Mouse (Mus musculus): ENCODE measurements around the gene Arhgap8.

The Arhgap8 gene

DNA sequence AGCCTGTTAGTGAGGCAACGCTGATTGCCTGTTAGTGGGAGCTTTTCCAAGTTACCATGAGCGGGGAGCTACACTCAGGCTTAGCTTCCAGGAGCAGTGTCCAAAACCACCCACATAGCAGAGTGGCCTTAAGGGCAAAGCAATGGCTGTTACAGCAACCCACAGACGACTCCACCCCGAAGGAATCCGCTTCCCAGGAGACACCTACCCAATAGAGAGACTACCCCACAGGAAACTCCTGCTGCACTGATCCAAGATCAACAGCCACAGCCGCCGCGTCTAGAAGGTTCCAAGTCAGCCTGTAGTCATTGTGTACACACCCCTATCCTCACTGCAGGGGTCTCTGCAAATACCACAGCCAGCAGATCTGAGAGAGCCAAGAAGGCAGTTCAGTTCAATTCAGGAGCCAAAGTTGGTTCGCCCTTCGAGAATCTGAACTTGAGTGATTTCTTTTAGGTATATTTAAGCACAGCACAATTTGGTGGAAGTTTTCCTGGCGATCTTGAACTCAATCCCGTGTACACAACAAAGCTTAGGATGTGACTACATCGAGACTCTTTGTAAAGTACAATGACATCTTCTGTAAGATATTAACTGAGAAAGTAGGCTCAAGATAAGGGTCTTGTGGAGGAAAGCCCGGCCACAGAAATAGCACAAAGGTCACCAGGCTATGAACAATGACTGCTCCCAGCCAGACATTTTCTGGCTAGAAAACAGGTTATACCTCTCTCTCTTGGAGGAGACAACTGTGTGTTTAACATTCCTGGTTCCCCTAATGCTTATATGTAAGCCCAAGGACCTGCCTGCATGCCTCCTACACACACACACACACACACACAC lies 7.1 kb upstream of the Arhgap8 start:
- CTCF ChIA-PET: interaction anchor here in 2 of 4 experiments (1.2 to 2.1 kb wide), 4 partner anchors 11 to 16 kb away, joined by 4 to 10 read pairs (median 8); no protein-coding TSS in a partner anchor
- POLR2A ChIA-PET: interaction anchor here in 2 of 4 experiments (0.7 to 2.5 kb wide), 5 partner anchors 8 to 12 kb away, joined by 3 to 11 read pairs (median 4); no protein-coding TSS in a partner anchor

DNA sequence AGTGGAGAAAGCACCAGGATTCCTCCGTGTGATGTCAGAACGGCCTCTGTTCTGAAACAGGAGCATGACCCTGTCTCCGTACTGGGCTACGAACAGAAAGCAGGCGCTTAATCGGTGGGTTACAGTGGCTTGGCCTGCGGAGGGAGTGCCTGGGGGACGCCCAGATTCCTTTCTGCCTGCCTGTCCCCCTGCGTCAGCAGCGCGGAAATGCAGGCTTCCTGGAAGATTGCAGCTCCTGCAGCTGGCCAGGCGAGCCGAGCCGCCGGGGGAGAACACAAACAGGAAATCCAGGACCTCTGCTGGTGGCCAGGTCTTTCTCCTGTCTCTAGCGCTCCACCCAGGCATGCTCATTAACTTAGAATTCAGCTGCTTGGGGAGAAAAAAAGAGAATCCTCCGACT lies 5.1 kb upstream of the Arhgap8 start:
- POLR2A ChIA-PET: interaction anchor here in 2 of 4 experiments (0.8 to 2.5 kb wide), 13 partner anchors 8 to 52 kb away, joined by 3 to 11 read pairs (median 3); no protein-coding TSS in a partner anchor

DNA sequence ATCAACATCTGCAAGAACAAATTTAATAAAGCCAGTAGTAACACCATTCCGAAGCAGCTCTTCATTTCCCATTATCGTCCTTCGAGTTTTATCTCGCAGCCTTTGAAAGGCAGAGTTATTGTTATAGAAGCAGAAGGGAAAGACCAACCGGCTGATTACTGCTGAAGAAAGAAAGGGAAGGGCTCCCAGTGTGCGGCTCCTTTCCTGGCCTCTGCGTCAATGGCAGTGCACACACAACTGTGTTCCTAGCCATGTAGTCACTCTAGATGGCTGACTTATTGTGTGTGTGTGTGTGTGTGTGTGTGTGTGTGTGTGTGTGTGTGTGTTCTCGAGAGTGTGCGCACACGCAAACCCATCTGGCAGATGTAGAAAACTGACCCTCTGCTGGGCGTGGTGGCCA lies 4.7 kb upstream of the Arhgap8 start:
- ChIA-PET POLR2A (interaction anchor here in 2 of 4 experiments (0.8 to 2.5 kb wide), 12 partner anchors 8 to 52 kb away, joined by 3 to 11 read pairs (median 3); no protein-coding TSS in a partner anchor), CTCF (interaction anchor here in 3 of 4 experiments (0.8 to 1.8 kb wide), 8 partner anchors 10 to 273 kb away, joined by 3 to 7 read pairs (median 4); partner anchors contain the start of gene 5031439G07Rik (in 1 of the 3))

More for the DNA sequence above, 5.1 kb upstream of the Arhgap8 start:
- CTCF ChIA-PET: interaction anchor here in 3 of 4 experiments (0.8 to 1.8 kb wide), 8 partner anchors 10 to 273 kb away, joined by 3 to 7 read pairs (median 4); partner anchors contain the start of gene 5031439G07Rik (in 1 of the 3)

DNA sequence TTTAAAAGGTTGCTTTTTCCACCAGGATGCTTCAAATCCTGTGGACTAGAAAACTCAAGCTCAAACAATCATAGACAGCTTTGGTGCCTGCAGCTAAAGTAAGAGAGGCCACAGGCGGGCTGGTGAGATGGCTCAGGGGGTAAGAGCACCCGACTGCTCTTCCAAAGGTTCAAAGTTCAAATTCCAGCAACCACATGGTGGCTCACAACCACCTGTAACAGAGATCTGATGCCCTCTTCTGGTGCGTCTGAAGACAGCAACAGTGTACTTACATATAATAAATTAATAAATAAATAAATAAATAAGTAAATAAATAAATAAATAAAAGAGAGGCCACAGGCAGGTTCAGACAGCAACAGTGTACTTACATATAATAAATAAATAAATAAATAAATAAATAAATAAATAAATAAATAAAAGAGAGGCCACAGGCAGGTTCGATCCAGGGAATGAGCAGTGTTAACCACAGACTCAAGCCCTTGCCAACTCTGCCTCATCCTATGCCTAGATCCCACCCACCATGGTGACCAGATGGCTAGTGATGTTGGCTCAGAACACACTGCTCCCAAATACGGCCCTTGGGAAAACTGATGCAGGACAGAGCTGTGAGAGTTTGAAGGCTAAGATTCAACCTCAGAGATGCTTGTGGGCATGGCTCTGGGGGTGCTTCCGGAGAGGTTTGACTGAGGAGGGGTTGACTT lies 2.1 kb upstream of the Arhgap8 start:
- POLR2A ChIA-PET: interaction anchor here in 2 of 4 experiments (0.9 to 2.2 kb wide), 4 partner anchors 7 to 42 kb away, joined by 3 to 6 read pairs (median 3); no protein-coding TSS in a partner anchor
- CTCF ChIA-PET: interaction anchor here (0.6 to 2.1 kb wide), 5 partner anchors 17 to 52 kb away, joined by 3 to 7 read pairs (median 4); no protein-coding TSS in a partner anchor

DNA sequence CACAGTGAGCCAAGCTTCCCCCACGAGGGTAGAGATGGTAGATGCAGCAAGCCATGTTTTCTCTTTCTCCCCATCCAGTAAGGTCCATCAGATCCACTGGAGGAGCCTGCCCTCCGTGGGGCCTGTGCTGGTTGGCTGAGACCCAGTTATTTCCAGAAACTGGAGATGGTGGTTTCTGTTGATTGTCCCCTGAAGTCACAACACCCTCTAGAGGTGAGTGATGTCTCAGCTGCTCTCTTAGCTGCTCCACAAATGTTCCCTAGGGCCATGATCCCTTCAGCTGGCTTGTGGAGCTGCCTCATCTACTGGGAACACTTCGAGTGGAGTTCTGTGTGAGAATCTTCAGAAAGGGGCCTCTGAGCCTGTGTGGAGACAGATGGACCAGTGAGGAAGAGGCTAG lies 1.1 kb upstream of the Arhgap8 start:
- POLR2A ChIA-PET: interaction anchor here in 3 of 4 experiments (0.9 to 2.5 kb wide), 16 partner anchors 8 to 204 kb away, joined by 3 to 13 read pairs (median 3); partner anchors contain the start of gene Nup50 (in 1 of the 3)
- CTCF ChIA-PET: interaction anchor here (0.5 to 3.7 kb wide), 20 partner anchors 9 to 282 kb away, joined by 3 to 34 read pairs (median 4); no protein-coding TSS in a partner anchor

DNA sequence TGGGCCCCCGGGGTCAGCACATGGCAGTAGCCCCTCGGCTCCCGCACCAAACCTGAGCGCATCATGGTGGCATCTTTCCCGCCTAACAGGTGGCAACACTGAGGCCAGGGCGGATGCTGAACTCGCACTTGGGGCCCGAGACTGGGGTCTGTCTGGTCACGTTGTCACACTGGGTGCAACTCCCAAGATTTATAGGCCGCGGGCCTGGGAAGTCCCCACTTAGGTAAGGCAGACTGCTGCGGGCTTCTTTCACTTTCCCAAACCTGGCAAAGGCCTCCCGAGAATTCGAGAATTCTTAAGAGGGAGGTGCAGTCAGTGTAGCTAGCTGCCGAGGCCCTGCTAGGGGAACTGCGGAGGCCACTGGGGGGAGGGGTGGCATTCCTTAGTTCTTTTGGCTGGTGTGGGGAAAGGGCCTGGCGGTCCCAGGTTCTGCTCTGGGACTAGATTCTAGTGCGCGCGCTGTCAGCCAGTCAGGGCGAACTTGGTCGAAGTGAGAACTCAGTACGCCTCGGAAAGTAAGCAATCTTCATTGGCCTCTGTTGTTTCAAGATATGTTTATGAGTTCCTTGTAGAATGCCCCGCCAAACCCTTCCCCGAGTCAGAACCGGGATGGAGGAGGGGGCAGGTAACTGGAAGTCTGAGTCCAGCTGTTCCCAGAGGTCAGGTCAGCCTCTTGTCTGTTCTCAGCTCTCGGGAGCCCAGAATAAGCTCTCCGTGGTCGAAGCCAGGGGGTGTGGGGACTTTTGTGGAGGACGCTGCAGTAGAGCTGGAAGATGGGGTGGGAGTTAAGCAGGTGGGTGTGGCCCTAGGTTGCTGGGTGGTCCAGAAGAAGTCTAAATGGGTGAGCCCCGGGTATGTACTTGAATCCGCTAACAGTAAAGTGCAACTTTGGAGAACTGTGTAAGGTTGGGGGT lies 696 bp downstream of the Arhgap8 start:
- POLR2A ChIA-PET: interaction anchor here in 2 of 4 experiments (0.7 to 2.5 kb wide), 9 partner anchors 9 to 508 kb away, joined by 3 to 10 read pairs (median 3); no protein-coding TSS in a partner anchor
- CTCF ChIA-PET: interaction anchor here in 3 of 4 experiments (0.6 to 3.7 kb wide), 9 partner anchors 8 to 49 kb away, joined by 3 to 34 read pairs (median 5); no protein-coding TSS in a partner anchor

DNA sequence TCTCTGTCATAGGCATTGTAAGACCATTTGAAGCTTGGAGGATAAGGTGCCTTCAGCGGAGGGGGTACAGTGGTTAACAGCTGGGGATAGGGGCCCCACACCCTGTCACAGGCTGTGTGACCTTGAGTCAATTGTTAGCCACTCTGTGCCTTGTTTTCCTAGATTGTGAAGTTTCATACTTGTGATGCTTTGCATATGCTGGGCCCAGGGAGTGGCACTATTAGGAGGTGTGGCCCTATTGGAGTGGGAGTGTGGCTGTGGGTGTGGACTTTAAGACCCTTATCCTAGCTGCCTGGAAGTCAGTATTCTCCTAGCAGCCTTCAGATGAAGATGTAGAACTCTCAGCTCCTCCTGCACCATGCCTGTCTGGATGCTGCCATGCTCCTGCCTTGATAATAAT lies 3.8 kb downstream of the Arhgap8 start:
- ChIA-PET POLR2A (interaction anchor here in 3 of 4 experiments (0.6 to 1.5 kb wide), 12 partner anchors 9 to 265 kb away, joined by 3 to 7 read pairs (median 3); partner anchors contain the start of gene 5031439G07Rik (in 1 of the 3)), CTCF (interaction anchor here in 1 of 4 experiments (1.0 kb wide), 1 partner anchor 22 kb away, joined by 3 read pairs; no protein-coding TSS in a partner anchor)

DNA sequence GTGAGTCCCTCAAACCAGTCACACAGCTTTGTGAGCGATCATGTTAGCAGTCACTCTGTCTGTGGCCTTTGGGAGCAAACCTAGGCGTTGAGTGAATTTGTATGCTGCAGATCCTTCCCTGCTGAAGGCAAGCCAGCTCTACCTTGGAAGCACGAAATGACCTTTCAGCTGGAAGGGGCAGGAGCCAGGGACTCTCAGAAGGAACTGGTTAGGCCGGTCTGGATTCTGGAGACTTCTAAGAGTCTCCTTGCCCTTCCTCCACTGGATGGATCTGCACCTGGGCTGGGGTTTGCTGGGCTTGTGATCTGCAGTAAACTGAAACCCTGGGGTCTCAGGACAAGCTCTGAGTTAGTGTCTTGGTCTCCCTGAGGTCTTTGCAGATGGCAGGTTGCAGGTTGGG lies 4.3 kb downstream of the Arhgap8 start:
- ChIA-PET CTCF (interaction anchor here in 1 of 4 experiments (1.0 kb wide), 1 partner anchor 23 kb away, joined by 3 read pairs; no protein-coding TSS in a partner anchor), POLR2A (interaction anchor here in 2 of 4 experiments (0.6 to 1.5 kb wide), 11 partner anchors 8 to 264 kb away, joined by 3 to 7 read pairs (median 3); partner anchors contain the start of gene 5031439G07Rik (in 1 of the 2))

DNA sequence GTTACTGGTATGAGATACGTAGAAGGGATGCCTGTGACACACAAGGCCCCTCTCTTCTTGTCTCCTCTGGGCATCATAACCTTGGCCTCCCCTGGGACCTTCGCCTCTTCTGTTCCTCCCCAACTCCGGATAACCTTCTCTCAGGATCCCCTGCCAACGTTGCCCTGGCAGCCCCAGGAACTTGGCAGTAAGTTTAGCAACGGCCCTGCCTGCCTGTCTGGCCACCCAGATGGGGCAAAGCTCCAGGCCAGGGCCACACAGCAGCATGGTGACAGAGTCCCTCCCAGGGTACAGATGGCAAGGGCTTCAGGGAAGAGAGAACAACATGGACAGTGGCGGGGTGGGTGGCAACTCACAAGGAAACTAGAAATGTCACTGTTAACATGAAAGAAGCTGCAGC lies 9.8 kb downstream of the Arhgap8 start:
- ChIA-PET POLR2A (interaction anchor here in 1 of 4 experiments (1.1 to 2.3 kb wide), 5 partner anchors 9 to 28 kb away, joined by 3 to 9 read pairs (median 3); no protein-coding TSS in a partner anchor), CTCF (interaction anchor here in 1 of 4 experiments (0.6 to 1.5 kb wide), 5 partner anchors 10 to 123 kb away, joined by 3 to 8 read pairs (median 4); partner anchors contain the start of gene Arhgap8)

DNA sequence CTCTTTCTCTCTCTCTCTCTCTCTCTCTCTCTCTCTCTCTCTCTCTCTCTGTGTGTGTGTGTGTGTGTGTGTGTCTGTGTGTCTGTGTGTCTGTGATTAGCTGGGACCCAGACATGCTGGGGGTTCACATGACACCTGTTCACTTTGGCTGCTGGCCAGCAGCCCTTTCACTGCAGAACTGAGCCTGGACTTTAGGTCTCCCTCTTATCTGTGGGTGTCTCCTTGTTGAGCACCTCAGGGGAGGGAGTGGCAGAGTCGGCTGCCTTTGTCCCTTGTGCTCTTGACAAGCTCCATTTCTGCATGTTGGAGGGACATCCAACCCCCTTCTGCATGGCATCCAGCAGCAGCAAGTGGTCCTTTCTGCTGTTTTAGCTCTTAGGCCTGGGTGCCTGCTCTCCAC lies 11.0 kb downstream of the Arhgap8 start:
- POLR2A ChIA-PET: interaction anchor here in 3 of 4 experiments (0.6 to 2.8 kb wide), 10 partner anchors 10 to 1808 kb away, joined by 3 to 13 read pairs (median 3); partner anchors contain the start of gene Arhgap8 (in 1 of the 3)
- CTCF ChIA-PET: interaction anchor here (0.6 to 1.5 kb wide), 8 partner anchors 11 to 768 kb away, joined by 3 to 8 read pairs (median 4); partner anchors contain the start of gene Prr5 (in 1 of the 4)

DNA sequence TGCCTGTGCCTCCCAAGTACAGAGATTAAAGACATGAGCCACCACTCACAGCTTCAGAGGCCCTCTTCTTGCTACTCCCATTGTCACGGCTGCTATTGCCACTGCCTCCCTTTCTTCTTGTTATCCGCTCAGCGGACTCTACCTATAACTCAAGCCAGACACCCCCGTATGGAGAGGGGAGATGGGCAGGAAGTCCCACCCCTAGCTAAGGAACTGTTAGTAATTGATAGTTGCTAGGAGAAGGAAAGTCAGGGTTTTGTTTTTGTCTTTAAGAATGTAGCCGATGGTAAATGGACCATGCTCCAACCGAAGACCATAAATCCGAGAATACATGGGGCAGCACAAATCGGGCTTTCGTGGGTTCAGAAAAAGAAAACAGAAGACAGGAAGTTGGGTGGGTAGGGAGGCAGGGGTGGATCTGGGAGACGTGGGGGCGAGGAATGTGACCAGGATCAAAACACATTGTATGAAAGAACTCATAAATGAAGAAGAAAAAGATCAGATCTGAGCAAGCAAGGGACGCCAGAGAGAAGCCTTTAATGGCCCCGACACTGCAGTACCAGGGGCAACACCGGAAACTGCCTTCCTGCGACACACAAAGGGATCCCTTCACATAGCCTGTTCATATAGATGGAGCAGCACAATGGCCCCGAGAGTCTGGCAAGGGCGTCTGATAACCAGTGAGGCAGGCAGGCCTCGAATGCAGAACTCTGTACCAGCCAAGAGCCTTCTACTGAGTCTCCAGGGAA lies 12.0 kb downstream of the Arhgap8 start:
- ChIA-PET CTCF (interaction anchor here (0.5 to 1.0 kb wide), 8 partner anchors 27 to 769 kb away, joined by 3 to 6 read pairs (median 3); partner anchors contain the start of gene Prr5 (in 1 of the 4)), POLR2A (interaction anchor here in 3 of 4 experiments (0.6 to 2.8 kb wide), 12 partner anchors 8 to 438 kb away, joined by 3 to 13 read pairs (median 3); partner anchors contain the start of gene Arhgap8 (in 1 of the 3))

DNA sequence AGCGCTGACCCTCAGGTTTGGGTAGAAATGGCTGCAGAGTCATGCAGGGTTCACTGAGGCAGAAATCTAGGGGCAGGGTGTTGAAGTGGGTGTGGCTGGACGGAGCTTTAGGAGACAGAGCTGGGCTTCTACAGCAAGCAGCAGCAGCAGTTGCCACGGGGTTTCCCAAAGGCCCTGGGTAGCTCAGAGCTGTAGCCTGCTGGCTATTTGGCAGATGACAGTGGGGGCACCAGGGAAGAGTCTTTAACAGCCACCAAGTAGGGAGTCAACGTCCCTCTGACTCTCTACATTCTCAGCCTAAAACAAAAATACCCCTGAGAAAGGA lies 12.5 kb downstream of the Arhgap8 start:
- CTCF ChIA-PET: interaction anchor here in 3 of 4 experiments (0.9 to 1.0 kb wide), 3 partner anchors 26 to 32 kb away, joined by 3 to 4 read pairs (median 3); no protein-coding TSS in a partner anchor
- POLR2A ChIA-PET: interaction anchor here in 3 of 4 experiments (0.5 to 2.8 kb wide), 8 partner anchors 9 to 1440 kb away, joined by 3 to 13 read pairs (median 3); partner anchors contain the start of gene Arhgap8 (in 1 of the 3)

DNA sequence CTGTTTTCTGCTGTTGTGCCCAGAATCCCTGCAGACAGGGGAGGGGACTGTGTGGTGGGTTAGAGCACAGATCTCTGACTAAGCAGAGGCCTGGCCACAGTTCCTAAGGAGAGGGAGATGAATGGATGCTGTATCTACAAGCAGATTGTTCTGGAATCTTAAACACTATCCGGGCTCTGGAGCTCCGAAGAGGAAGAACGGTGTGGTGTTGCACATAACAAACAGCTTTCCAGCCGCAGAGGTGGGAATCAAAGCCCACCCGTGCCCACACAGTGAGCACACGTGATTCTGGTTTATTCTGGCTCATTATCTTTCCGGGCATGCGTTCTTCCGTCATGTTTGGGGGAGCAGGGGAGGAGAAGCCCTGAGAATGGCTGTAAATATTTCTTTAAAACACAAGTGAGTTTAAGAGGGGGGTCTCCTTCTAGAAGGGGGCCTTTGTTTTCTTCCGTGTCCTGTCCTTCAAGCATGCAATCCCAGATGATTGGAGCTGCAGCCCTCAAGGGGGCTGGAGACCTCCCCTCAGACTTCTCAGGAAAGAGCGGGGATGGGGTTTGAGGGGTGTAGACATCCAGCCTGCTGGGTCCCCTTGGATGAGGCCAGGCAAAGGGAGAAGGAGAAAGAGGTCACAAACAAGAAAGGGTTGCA lies 16.6 kb downstream of the Arhgap8 start:
- ChIA-PET CTCF (interaction anchor here in 1 of 4 experiments (0.6 kb wide), 1 partner anchor 330 kb away, joined by 7 read pairs; no protein-coding TSS in a partner anchor), POLR2A (interaction anchor here in 2 of 4 experiments (0.7 to 1.2 kb wide), 2 partner anchors 22 to 56 kb away, joined by 3 read pairs; no protein-coding TSS in a partner anchor)

DNA sequence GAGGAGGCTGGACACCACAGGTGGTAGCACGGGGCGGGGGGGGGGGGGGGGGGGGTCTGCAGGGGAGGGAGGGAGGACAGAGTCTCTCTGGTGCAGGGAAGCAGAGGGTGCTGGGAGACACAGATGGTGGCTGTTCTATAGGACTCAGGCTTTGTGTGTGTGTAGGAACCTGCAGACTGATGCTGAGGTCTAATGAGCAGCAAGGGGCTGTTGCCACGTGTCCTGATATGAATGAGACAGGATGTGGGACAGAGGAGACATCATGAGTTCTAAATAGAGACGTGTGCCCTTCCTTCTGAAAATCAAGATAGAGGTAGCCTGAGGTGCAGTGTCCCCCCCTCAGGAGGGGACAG lies 17.1 kb downstream of the Arhgap8 start:
- CTCF ChIA-PET: interaction anchor here in 1 of 4 experiments (0.6 kb wide), 1 partner anchor 330 kb away, joined by 7 read pairs; no protein-coding TSS in a partner anchor
- POLR2A ChIA-PET: interaction anchor here in 2 of 4 experiments (0.7 to 1.8 kb wide), 2 partner anchors 9 to 57 kb away, joined by 3 to 5 read pairs; no protein-coding TSS in a partner anchor

DNA sequence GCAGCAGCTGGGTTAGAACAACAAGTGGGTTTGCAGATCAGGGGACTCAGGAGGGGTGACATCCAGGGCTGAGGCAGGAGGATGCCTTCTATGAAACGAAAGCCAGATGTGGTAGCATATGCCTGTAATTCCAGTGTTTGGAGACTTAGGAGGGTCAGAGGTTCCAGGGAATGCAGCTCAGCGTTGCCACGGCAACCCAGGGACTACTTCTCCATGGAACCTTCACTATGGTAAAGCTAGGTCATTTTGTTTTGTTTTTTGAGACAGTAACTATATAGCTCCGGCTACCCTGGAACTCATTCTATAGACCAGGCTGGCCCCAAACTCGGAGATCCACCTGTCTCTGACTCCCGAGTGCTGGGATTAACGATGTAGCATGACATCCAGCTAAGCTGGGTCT lies 18.4 kb downstream of the Arhgap8 start:
- POLR2A ChIA-PET: interaction anchor here in 2 of 4 experiments (0.9 to 1.8 kb wide), 5 partner anchors 10 to 203 kb away, joined by 3 to 5 read pairs (median 3); no protein-coding TSS in a partner anchor
- CTCF ChIA-PET: interaction anchor here in 1 of 4 experiments (0.8 kb wide), 1 partner anchor 202 kb away, joined by 3 read pairs; no protein-coding TSS in a partner anchor

Measured in embryonic stem cell, embryonic (primary cell).